Mouse (Mus musculus) liver (tissue): ENCODE measurements around the gene Dirc2.

Experiments used
- DNase-seq: peaks from one replicate; pipeline ENCODE4 v3.0.0-alpha.2; 2020; ENCODE audit warnings: mixed read lengths

Gene Dirc2

GRCm38 (mm10) chr16:35734038-35734437 is 35.1 kb downstream of the Dirc2 start:
- peak; percentile 84 for DNase-seq

GRCm38 (mm10) chr16:35732096-35732495 is 37.1 kb downstream of the Dirc2 start:
- DNase-seq, result no peak

DNA sequence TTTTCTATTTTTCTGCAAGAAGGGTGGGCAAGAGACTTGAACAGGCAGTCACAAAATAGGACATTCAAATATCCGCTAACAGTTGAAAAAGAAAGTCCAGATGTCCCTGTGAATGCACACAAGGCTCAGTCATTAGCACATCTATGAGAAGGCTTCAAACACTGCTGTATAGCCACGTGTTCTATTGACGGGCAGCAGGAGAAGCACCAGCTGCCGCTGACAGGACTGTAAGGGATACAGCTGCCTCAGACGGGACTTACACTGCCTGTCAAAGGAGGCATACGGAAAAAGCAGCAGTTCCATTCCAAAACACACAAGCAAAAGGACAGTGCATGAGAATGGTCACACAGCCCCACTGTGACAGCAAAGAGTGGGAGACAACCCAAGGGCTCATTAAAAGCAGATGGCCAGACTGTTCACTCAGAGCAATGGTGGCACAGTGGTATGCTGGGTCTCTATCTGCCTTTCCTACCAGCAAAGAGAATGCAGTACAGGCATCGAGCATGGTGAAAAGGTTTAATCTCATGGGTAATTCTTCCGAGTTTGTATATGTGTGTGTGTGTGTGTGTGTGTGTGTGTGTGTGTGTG is 39.9 kb downstream of the Dirc2 start:
- DNase-seq, result no peak

- no peak for DNase-seq
Measured at GRCm38 (mm10) chr16:35726601-35727000, 42.6 kb downstream of the Dirc2 start.

DNA sequence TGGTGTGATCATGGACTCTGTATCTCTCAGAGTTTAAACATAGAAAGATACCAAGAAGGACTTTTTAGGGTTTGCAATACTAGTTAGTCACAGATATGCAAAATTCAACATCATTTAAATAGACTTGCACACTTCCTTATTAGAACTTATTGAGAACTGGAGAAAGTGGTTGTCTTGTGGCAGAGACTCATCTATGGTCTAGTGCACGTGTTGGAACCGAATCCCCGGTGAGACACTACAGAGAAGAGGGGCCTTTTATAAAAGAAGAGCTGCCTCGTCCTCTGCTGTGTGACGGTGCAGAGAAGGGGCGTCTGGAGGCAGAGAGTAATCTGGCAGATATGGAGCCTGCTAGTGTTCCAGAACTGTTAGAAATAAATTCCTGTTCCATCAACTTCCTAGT is 44.6 kb downstream of the Dirc2 start:
- no peak for DNase-seq

GRCm38 (mm10) chr16:35717761-35718160 is 51.4 kb downstream of the Dirc2 start:
- DNase-seq, result no peak

DNA sequence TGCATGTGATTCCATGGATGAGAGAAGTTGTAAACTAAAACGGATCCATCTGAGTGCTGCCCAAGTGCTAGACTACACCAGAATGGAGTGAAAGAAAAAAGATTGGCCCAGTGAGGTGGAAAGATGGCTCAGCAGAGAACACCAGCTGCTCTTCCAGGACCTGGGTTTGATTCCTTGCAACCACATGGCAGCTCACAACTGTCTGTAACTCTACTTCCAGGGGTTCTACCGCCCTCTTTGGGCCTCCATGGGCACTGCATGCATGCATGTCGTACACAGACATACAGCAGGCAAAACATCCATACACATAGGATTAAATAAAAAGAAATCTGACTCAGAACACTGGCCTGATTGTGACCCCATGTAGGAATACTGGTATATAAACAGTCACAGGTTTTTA is 52.9 kb downstream of the Dirc2 start:
- peak; percentile 24 for DNase-seq

- DNase-seq, result no peak
Measured at GRCm38 (mm10) chr16:35715771-35716170, 53.4 kb downstream of the Dirc2 start.

DNA sequence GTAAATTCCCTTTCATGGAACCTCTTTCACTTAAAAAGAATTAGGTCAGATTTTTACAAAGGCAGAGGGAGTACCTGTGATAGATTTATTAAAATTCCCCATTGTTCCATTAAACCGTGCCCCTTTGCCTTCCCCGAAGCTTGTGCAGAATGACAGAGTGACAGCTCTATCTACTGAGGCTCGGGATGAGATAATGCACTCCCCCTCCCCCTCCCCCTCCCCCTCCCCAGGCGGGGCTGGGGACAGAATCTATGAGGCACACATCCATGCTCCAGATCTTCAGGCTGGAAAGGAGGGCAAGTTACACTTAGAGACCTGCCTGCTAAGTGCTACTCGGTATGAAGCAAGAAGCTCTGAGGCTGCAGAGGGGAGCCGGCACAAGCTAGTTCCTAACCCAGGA is 53.8 kb downstream of the Dirc2 start:
- DNase-seq, result no peak

DNA sequence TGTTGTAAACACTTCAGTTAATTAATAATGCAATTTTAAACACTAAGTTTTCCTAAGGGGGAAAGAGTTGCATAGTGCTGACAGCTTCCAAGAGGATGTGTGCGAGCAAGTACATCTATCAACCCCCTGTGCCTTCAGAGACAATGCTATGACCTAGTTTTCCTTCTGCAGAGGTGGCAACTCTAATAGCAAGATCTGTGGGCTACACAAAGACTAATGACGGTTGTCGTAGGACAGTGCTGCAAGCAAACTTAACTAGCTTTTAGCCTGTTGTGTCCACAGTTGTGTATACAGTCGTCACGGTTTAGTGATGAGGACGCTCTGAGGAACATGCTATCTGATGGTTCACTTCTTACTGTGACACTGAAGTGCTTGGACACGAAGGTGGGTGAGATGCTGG is 54.5 kb downstream of the Dirc2 start:
- DNase-seq, result no peak

- DNase-seq, result no peak
Measured at GRCm38 (mm10) chr16:35713606-35714005, 55.5 kb downstream of the Dirc2 start.

DNA sequence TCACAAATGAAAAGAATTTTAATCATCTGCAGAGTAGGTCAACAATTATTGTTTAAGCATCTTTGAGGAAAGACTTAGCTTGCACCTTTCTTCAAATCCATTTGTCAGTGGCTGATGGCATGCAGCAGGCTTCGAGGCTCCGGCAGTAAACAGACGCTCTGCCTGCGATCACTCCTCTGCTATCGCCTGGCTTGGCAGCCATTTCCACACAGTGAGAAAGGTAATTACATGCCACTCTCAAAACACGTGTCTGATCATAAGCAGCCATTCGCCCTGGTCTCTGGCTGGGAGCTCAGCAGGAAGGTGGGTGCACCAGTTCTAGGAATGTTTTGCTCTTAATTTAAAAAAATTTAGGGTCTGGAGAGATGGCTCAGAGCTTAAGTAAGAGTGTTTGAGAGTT is 58.2 kb downstream of the Dirc2 start:
- no peak for DNase-seq

DNA sequence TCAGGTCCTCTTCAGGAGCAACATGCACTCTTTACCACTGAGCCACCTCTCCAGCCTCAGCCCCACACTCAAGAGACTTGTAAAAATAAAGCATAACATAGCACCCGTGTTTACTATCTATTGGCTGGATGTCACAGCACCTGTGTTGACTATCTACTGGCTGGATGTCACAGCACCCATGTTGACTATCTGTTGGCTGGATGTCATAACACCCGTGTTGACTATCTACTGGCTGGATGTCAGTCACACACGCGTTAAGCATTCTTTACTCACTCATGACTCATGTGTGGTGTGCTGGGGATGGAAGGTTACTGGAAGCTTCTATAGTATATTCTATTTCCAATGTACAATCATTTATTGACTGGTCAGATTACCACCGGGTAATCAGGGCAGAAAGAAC is 62.2 kb downstream of the Dirc2 start:
- no peak for DNase-seq

DNA sequence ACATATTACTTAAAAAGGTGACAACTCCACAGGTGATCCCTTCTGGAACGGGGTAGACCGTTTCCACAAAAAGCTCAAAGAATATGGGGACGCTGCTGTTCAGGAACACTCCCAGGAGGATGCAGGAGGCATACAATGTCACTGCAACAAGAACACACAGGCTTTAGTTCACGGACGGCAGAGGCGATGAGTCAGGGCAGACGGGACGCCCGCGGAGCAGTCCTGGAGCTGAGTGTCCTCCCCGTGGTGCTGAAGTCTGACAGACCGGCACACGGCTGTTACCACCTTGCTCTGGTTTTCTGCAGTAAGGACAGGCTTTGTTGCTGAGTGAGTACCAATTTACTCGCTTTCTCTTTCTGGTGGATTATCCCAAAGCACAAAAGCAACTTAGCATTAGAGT is 64.4 kb downstream of the Dirc2 start:
- DNase-seq, result no peak

DNA sequence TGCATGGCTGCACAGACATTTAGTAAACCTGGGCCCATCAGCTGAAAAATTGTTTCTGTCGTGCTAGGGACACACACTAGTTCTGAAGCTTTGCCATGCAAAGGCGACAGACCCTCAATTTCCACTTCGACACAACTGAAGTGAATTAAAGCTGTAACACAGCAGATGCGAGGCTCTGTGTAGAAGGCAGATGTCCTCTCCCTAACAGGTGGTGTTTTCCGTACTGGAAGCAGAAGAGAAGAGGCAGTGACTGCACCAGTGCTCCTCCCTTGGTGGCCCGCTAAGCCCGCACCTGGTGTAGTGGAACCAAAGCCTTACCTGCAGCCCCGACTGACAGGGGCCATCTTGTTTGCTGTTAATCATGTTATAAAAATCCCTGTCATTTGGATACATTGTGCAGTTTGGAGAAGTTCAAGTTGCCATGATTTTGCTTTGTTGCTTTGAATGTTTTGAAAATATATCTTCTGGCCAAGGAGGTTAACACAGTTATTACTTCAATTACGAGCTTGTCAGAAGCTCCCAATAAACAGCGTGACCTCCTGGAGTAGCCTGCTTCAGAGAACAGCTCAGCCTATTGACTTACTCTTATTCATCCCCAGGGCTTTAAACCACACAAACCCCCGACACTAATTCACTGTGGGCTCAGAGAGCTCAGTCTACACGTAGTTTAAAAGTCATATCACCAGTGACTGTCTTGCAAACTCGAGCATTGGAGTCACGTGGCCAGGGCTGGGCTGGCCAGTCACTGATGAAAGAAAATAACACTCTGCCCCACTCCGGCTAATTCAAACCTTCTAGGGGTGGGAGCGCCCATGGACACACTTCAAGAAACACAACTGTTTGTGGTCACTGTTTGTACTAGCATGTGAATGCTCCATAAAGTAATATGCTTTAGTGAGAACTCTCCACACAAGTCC is 65.1 kb downstream of the Dirc2 start:
- DNase-seq, result no peak

DNA sequence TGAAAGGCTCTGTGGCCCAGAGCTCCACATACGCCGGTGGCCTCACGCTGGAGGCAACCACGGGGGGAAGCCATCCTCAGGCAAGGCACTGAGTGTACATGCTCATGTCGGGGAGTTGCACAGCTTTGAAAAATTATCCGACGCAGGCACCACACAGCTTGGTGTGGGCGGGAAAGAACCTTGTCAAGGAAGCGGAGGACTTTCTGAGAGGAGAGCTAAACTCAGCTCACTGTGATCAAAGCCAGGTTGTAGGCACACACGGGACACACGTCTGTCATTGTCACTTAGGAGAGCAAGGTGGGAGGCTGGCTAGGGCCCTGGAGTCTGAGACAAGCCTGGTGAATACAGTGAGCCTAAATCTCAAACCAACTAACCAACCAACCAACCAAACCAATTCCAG is 67.3 kb downstream of the Dirc2 start:
- no peak for DNase-seq

DNA sequence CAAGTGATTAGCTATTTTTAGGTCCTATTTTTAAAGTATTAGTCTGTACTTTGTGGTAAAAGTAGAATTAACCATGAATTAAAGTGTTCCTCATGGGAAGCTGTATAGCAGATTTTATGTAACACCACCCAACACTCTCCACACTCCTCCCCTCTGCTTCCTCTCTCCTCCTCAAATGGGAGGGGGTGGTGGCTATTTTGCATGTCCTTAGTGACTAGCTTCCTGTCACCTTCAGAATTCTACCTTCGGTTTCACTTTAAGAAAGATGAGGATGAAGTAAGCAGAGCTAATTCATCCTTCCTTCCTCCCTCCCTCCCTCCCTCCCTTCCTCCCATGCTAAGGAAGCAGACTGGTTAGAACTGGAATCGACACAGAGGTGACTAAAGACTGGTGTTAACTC is 73.1 kb downstream of the Dirc2 start:
- no peak for DNase-seq

- DNase-seq, result no peak
Measured at GRCm38 (mm10) chr16:35694250-35694846, 74.8 kb downstream of the Dirc2 start.

- DNase-seq, result no peak
Measured at GRCm38 (mm10) chr16:35691606-35692005, 77.5 kb downstream of the Dirc2 start.

- no peak for DNase-seq
Measured at GRCm38 (mm10) chr16:35686491-35686890, 82.7 kb downstream of the Dirc2 start.

- DNase-seq, result no peak
Measured at GRCm38 (mm10) chr16:35685027-35685426, 84.1 kb downstream of the Dirc2 start.

DNA sequence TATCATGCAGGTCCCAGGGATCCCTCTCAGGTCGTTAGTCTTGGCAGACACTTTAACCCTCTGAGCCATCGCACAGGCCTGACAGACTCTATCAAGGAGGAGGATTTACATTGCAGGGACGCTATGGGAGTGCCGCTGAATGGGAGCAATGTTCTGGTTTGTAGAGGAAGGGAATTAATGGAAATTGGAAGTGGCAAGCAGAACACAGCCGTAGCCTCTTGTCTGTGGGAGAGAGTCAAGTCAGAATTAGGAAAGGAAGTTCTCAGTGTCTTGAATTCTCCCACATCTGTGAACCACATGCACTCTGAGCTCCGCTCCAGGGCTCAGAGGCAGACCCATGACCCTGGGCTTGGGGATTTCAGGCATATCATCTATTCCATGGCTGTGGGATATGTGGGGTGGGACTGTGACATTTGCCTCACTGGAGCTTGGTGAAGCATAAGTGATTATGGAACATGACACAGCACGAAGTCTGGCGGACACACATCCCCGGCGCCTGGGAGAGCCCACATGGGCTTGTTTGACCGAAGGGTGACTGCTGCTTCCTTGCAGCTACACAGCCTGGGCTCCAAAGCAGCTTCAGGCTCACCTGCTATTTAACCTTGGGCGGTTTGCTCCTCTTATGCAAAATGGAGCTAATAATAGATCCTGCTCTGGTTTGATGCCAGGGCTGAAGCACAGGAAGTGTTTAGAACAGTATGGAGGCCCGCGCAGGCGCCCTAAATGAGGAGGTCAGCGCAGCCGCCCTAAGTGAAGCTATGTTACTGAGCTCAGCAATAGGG is 87.6 kb downstream of the Dirc2 start:
- DNase-seq, result no peak

DNA sequence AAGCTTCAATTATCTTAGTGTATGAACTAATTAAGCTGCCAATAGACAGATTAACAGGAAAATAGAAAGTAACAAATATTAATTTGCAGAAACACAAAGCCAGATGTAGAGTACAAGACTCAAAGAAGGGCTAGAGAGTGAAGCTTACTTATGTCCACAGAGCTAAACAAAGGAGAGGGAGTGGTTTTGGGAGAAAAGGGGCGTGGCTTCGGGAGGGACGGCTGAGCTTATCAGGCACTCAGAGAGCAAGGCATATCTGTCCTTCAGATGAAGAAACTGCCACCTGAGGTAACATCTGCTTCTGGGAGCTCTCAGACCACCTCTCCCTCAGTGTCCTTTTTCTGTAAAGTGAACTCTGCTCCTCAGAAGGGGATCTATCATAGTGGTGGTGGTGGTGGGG is 90.7 kb downstream of the Dirc2 start:
- peak; percentile 61 for DNase-seq
